Mouse (Mus musculus) 3134 (cell line): ENCODE measurements around the gene Mroh7.

ENCODE experiments used
- DNase-seq: peaks from one replicate; pipeline ENCODE4 v3.0.0-alpha.2; 2011; ENCODE audit warnings: low spot score; ENCODE audit not compliant: insufficient read length; ENCODE audit errors: extremely low read depth

Gene Mroh7

GRCm38 (mm10) chr4:106700798-106701197, 29.9 kb downstream of the Mroh7 start:
- no peak for DNase-seq

GRCm38 (mm10) chr4:106699989-106700388, 30.7 kb downstream of the Mroh7 start:
- no peak for DNase-seq

GRCm38 (mm10) chr4:106693841-106694430, 36.8 kb downstream of the Mroh7 start:
- peak; percentile 51 for DNase-seq

- no peak for DNase-seq
Observed at GRCm38 (mm10) chr4:106688636-106689296, 42.0 kb downstream of the Mroh7 start.

GRCm38 (mm10) chr4:106680955-106681354, 49.8 kb downstream of the Mroh7 start:
- DNase-seq, result no peak

GRCm38 (mm10) chr4:106679152-106679551, 51.6 kb downstream of the Mroh7 start:
- no peak for DNase-seq

- peak; percentile 96 for DNase-seq
Observed at GRCm38 (mm10) chr4:106678442-106679118, 52.1 kb downstream of the Mroh7 start, which contains the start of gene Ttc4. TSS of gene Ttc4 (minus strand) at chr4:106678944.

GRCm38 (mm10) chr4:106676749-106677148, 54.0 kb downstream of the Mroh7 start:
- no peak for DNase-seq

GRCm38 (mm10) chr4:106666546-106666945, 64.2 kb downstream of the Mroh7 start:
- no peak for DNase-seq

GRCm38 (mm10) chr4:106665673-106666072, 65.1 kb downstream of the Mroh7 start:
- DNase-seq, result no peak

GRCm38 (mm10) chr4:106665269-106665668, 65.5 kb downstream of the Mroh7 start:
- DNase-seq, result no peak

- DNase-seq, result no peak
Observed at GRCm38 (mm10) chr4:106664697-106665096, 66.0 kb downstream of the Mroh7 start.

- no peak for DNase-seq
Observed at GRCm38 (mm10) chr4:106663956-106664470, 66.7 kb downstream of the Mroh7 start.

- DNase-seq, result no peak
Observed at GRCm38 (mm10) chr4:106655681-106656080, 75.0 kb downstream of the Mroh7 start.

GRCm38 (mm10) chr4:106653051-106653450, 77.7 kb downstream of the Mroh7 start:
- DNase-seq, result no peak

GRCm38 (mm10) chr4:106652546-106652945, 78.2 kb downstream of the Mroh7 start:
- no peak for DNase-seq

GRCm38 (mm10) chr4:106650833-106651527, 79.7 kb downstream of the Mroh7 start, which contains the start of gene Pars2:
TSS of gene Pars2 (plus strand) at chr4:106651069.
- DNase-seq, result peak; percentile 96

- no peak for DNase-seq
Observed at GRCm38 (mm10) chr4:106647137-106647536, 83.6 kb downstream of the Mroh7 start.

- no peak for DNase-seq
Observed at GRCm38 (mm10) chr4:106645797-106646196, 84.9 kb downstream of the Mroh7 start.

- DNase-seq, result no peak
Observed at GRCm38 (mm10) chr4:106644218-106644610, 86.5 kb downstream of the Mroh7 start.
